Mouse (Mus musculus): ENCODE measurements around the gene Vmp1. TPM values are rescaled to one million over a fixed set of nuclear protein-coding genes. Genes with fewer than 3 reads are reported as not detected.

The Vmp1 gene
- total and polyA plus RNA-seq, 2 experiments from 2014 or later = 45.3 to 136 TPM

GRCm38 (mm10) chr11:86637697-86638096 lies 45.9 kb downstream of the Vmp1 start:
- 77% methylated on average over 2 of the region's 2 CpGs for WGBS
- peaks cover 8% of the 10 kb centered on the region; the same call in 1 of the 2 replicates for H3K36me3 ChIP-seq (ENCODE audit: insufficient read depth, low read length)
- no peak for TF ChIP-seq CTCF (IDR thresholded peaks at IDR 0.05)
- ATAC-seq (ENCODE audit: low FRiP score) (no peak), DNase-seq (ENCODE audit: low spot score) (no peak)
- H3K4me3 ChIP-seq (ENCODE audit: low read depth, low read length) = no peak overlapping the region
- no peaks in the 10 kb centered on the region for H3K27me3 ChIP-seq (ENCODE audit: insufficient read depth, low read length)
- H3K4me2 ChIP-seq (ENCODE audit: low read depth, low read length, poor library complexity, severe bottlenecking) = no peak overlapping the region
- no peaks in the 10 kb centered on the region for H3K4me1 ChIP-seq (ENCODE audit: insufficient read depth, low read length)
- H3K9me3 ChIP-seq (ENCODE audit: low read length) = no peaks in the 10 kb centered on the region
- no peak overlapping the region for H3K27ac ChIP-seq (ENCODE audit: low read depth, low read length)
- H3K9ac ChIP-seq (replicated peaks; ENCODE audit: low read length, poor library complexity, severe bottlenecking) = no peak overlapping the region

GRCm38 (mm10) chr11:86634396-86634795 lies 49.2 kb downstream of the Vmp1 start:
- no peaks in the 10 kb centered on the region for H3K4me1 ChIP-seq (ENCODE audit: insufficient read depth, low read length)
- no peak for TF ChIP-seq CTCF (IDR thresholded peaks at IDR 0.05)
- ATAC-seq (ENCODE audit: low FRiP score) (no peak), DNase-seq (ENCODE audit: low spot score) (no peak)
- H3K9ac ChIP-seq (replicated peaks; ENCODE audit: low read length, poor library complexity, severe bottlenecking) = no peak overlapping the region
- no peaks in the 10 kb centered on the region for H3K27me3 ChIP-seq (ENCODE audit: insufficient read depth, low read length)
- no peak overlapping the region for H3K27ac ChIP-seq (ENCODE audit: low read depth, low read length)
- WGBS = 97% methylated on average over 6 of the region's 6 CpGs
- H3K4me3 ChIP-seq (ENCODE audit: low read depth, low read length) = no peak overlapping the region
- no peaks in the 10 kb centered on the region for H3K9me3 ChIP-seq (ENCODE audit: low read length)
- H3K4me2 ChIP-seq (ENCODE audit: low read depth, low read length, poor library complexity, severe bottlenecking) = no peak overlapping the region
- peaks cover 6% of the 10 kb centered on the region for H3K36me3 ChIP-seq (ENCODE audit: insufficient read depth, low read length)

GRCm38 (mm10) chr11:86629941-86630340 lies 53.7 kb downstream of the Vmp1 start:
- H3K4me3 ChIP-seq (ENCODE audit: low read depth, low read length) = no peak overlapping the region
- H3K27ac ChIP-seq (ENCODE audit: low read depth, low read length) = no peak overlapping the region
- ATAC-seq (ENCODE audit: low FRiP score) (no peak), DNase-seq (ENCODE audit: low spot score) (no peak)
- H3K36me3 ChIP-seq (ENCODE audit: insufficient read depth, low read length) = peaks cover 6% of the 10 kb centered on the region
- H3K27me3 ChIP-seq (ENCODE audit: insufficient read depth, low read length) = no peaks in the 10 kb centered on the region
- WGBS = 88% methylated on average over 7 of the region's 7 CpGs
- H3K9ac ChIP-seq (replicated peaks; ENCODE audit: low read length, poor library complexity, severe bottlenecking) = no peak overlapping the region
- no peaks in the 10 kb centered on the region for H3K4me1 ChIP-seq (ENCODE audit: insufficient read depth, low read length)
- no peak overlapping the region for H3K4me2 ChIP-seq (ENCODE audit: low read depth, low read length, poor library complexity, severe bottlenecking)
- no peaks in the 10 kb centered on the region for H3K9me3 ChIP-seq (ENCODE audit: low read length)
- no peak for TF ChIP-seq CTCF (IDR thresholded peaks at IDR 0.05)

- WGBS = 87% methylated on average over 3 of the region's 3 CpGs
- no peak overlapping the region for H3K9ac ChIP-seq (replicated peaks; ENCODE audit: low read length, poor library complexity, severe bottlenecking)
- DNase-seq (ENCODE audit: low spot score) (no peak), ATAC-seq (ENCODE audit: low FRiP score) (no peak)
- TF ChIP-seq CTCF (IDR thresholded peaks at IDR 0.05) = no peak
- H3K36me3 ChIP-seq (ENCODE audit: insufficient read depth, low read length) = peaks cover 6% of the 10 kb centered on the region
- no peak overlapping the region for H3K4me3 ChIP-seq (ENCODE audit: low read depth, low read length)
- no peaks in the 10 kb centered on the region for H3K4me1 ChIP-seq (ENCODE audit: insufficient read depth, low read length)
- H3K4me2 ChIP-seq (ENCODE audit: low read depth, low read length, poor library complexity, severe bottlenecking) = no peak overlapping the region
- H3K27me3 ChIP-seq (ENCODE audit: insufficient read depth, low read length) = no peaks in the 10 kb centered on the region
- no peak overlapping the region for H3K27ac ChIP-seq (ENCODE audit: low read depth, low read length)
- H3K9me3 ChIP-seq (ENCODE audit: low read length) = no peaks in the 10 kb centered on the region
Observed at GRCm38 (mm10) chr11:86629445-86629844, 54.2 kb downstream of the Vmp1 start.

- Histone ChIP-seq H3K9me3 (ENCODE audit: low read length) (no peaks in the 10 kb centered on the region), H3K27me3 (ENCODE audit: insufficient read depth, low read length) (no peaks in the 10 kb centered on the region), H3K4me2 (ENCODE audit: low read depth, low read length, poor library complexity, severe bottlenecking) (no peak overlapping the region), H3K36me3 (ENCODE audit: insufficient read depth, low read length) (peaks cover 6% of the 10 kb centered on the region), H3K4me3 (ENCODE audit: low read depth, low read length) (no peak overlapping the region), H3K9ac (replicated peaks; ENCODE audit: low read length, poor library complexity, severe bottlenecking) (no peak overlapping the region), H3K27ac (ENCODE audit: low read depth, low read length) (no peak overlapping the region), H3K4me1 (ENCODE audit: insufficient read depth, low read length) (no peaks in the 10 kb centered on the region)
- DNase-seq (ENCODE audit: low spot score) (no peak), ATAC-seq (ENCODE audit: low FRiP score) (no peak)
- WGBS = 88% methylated on average over 2 of the region's 2 CpGs
- TF ChIP-seq CTCF (IDR thresholded peaks at IDR 0.05) = no peak
Observed at GRCm38 (mm10) chr11:86628448-86628847, 55.2 kb downstream of the Vmp1 start.

GRCm38 (mm10) chr11:86627649-86628048 lies 56.0 kb downstream of the Vmp1 start:
- TF ChIP-seq CTCF (IDR thresholded peaks at IDR 0.05) = no peak
- Histone ChIP-seq H3K4me1 (ENCODE audit: insufficient read depth, low read length) (no peaks in the 10 kb centered on the region), H3K27me3 (ENCODE audit: insufficient read depth, low read length) (no peaks in the 10 kb centered on the region), H3K4me2 (ENCODE audit: low read depth, low read length, poor library complexity, severe bottlenecking) (no peak overlapping the region), H3K36me3 (ENCODE audit: insufficient read depth, low read length) (peaks cover 6% of the 10 kb centered on the region), H3K9ac (replicated peaks; ENCODE audit: low read length, poor library complexity, severe bottlenecking) (no peak overlapping the region), H3K27ac (ENCODE audit: low read depth, low read length) (no peak overlapping the region), H3K9me3 (ENCODE audit: low read length) (no peaks in the 10 kb centered on the region), H3K4me3 (ENCODE audit: low read depth, low read length) (no peak overlapping the region)
- no peak for ATAC-seq (ENCODE audit: low FRiP score)
- no peak for DNase-seq (ENCODE audit: low spot score)

Data from midbrain, postnatal 0 days (tissue).